Mouse (Mus musculus): Measurements from ENCODE around the gene Card10. TPM values are rescaled to one million over a fixed set of nuclear protein-coding genes. Genes with fewer than 3 reads are reported as not detected.
"Not testable (repeated sequence)": the region's sequence is repeated elsewhere in the genome, so short reads cannot be mapped to it uniquely, and the experiment has no call there.

The Card10 gene
- total RNA-seq (2021) = 1 to 10 TPM; 4.3 to 5.1 TPM

DNA sequence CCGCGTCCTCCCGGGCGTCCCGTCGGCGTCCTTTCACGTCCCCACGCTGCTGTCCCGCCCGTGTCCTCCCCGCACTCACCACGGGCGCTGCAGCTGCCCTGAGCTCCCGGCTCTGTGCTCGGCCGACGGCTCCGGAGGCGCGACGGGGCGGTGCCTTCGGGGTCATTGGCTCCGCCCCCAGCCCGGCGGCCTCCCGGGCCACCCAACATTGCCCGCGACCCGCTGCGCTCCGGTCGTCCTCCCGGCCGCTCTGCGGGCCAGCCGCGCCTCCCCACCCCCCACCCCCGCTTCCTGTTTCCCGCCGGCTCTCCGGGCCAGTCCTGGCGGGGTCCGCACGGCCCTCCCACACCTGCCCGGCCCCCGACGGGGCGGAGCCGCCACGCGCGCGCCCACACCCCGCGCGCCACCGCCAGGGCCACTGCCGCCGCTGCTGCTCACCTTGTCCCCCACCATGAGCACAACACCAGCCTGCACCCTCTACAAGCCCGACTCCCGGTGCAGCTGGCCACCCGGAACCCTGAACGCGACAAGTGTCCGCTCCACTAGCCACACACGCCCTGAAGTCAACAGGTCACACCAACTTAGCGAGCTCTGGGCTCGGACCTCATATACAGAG lies at the start of gene Card10:
Card10 (minus strand) TSS at position 267 of the 616 bp plus-strand sequence.
- DNase-seq (ENCODE audit: extremely low spot score in 1 of 2, low spot score in 2 of 2) = peak in 1 of 2 experiments; percentile 72
- intact Hi-C loops (cut with DNase I) = no loop called here

DNA sequence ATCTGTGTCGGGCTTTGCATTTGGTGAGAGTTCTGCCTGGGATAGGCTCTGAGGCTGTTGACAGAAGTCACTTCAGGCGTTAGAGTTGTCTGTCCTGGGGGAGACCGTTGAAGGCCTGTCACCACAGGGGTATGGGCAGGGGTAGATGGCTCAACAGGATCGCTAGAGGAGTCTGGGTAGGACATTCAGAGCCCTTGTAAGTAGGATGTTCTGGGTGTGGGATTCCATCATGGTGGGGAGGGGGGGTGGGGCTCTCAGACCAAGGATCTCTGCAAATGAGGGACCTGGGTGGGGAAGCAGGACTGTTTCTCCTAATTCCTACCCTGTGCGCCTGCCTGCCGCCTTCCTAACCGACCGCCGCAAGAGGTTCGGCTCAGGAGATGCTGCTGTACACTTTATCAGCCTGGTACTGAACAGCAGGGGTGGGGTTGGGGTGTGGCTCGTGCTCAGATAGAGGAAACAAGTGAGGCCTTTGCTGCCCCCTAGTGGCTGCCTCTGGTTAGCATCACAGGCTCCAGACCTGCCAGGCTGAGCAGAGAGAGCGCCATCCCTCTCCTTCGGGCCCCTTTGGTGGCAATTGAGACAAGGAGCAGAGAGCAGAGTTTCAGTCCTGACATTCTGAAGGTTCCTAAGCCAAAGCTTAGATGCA lies 48.8 kb upstream of the Card10 start:
- intact Hi-C loops (cut with DNase I) = loop anchor here (2.0 kb wide), 1 partner anchor 25 kb away; no protein-coding TSS in a partner anchor
- peak; percentile 83 to 93 for DNase-seq (ENCODE audit: extremely low spot score in 1 of 2, low spot score in 2 of 2)

DNA sequence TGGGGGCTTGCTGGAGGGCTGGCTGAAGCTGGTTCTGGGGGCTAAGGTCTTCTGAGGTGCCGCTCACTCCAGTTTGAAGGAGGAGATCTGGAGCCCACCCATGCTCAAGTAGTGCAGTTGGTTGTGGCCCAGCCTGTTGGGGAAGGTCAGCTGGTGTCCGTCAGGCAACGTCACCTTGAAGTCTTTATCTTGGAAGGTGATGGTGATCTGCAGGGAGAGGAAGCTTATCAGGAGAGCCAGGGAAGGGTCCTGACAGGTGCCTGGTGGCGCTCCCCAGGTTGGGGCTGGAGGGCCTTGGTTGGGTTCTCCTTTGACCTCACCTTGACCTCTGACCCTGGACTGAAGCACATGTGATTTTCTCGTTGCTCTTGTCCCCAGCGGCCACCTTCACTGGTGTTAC lies 48.1 kb upstream of the Card10 start:
- intact Hi-C loops (cut with DNase I) = loop anchor here (2.0 kb wide), 1 partner anchor 24 kb away; no protein-coding TSS in a partner anchor

DNA sequence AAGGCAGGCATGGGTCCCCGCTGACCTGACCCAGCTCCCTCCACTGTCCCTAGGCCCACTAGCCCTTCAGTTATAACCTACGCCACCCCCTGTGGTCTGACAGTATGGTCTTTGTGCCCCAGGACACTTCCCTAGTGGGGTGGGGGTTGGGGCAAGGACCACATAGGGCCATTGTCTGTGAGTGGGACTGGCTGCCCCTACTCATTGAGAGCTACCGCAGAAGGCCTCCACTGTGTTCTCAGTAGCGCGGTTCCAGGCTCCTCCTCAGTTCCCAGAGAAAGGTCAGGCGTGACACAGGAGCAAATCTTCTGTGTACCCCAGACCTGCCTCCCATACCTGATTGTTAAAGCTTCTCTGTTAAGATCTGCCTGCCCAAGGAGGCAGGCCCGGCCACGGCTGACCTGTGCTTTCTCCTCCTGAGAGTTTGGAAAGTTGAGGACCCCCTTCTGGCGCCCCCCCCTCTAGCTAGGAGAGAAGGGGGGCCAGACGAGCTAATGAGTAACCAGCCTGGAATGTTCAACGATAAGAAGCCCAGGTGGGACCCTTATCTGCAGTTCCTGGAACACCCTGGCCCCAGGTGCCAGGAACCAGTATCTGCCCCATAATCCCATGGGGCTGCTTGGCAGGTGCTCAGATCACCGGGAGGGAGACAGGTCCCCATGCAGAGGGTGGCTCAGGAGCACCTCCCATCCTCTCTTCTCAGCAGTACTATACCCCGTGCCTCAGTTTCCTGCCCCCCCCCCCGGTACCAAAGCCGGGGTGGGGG lies 47.4 kb upstream of the Card10 start:
- no peak for DNase-seq (ENCODE audit: extremely low spot score in 1 of 2, low spot score in 2 of 2)

More for the DNA sequence above, 48.1 kb upstream of the Card10 start:
- DNase-seq (ENCODE audit: extremely low spot score in 1 of 2, low spot score in 2 of 2) = no peak

DNA sequence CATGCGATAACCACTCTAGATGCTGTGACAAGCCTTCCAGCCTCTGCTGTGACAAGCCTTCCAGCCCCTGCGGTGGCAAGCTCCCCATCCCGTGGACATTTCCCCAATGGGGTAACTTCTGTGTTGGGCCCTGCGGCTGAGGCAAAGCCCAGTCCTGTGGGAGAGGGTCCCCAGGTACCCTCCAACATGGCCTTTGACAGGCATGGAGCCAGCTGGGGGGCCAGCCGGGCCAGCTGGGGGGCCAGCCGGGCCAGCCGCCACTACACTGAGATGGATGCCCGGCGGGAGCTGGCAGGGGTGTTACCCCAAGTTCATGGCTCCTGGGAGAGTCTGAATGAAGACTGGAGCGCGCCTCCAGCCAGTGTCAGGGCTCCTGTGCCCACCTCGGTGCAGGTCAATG lies 46.6 kb upstream of the Card10 start:
- DNase-seq (ENCODE audit: extremely low spot score in 1 of 2, low spot score in 2 of 2) = no peak
- intact Hi-C loops (cut with DNase I) = no loop called here

More for the DNA sequence above, 47.4 kb upstream of the Card10 start:
- intact Hi-C loops (cut with DNase I) = loop anchor here (2.0 kb wide), 1 partner anchor 23 kb away; no protein-coding TSS in a partner anchor

DNA sequence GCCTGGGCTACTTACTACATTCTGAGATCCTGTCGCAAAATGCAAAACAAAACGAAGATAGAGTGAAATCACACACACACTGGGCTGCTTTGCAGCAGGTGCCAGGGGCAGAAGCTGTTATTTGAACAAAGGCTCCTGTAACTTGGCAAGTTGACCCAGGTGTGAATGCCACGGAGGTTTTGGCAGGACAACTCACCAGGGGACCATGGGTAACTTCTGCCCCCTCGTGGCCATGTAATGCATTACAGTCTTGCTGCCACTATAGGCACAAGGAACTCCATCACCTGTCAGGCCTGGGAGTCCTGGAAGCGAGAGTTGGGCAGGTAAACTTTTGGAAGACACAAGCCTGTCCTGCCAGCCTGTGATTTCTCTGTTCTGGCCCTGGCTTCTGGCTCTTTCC lies 45.6 kb upstream of the Card10 start:
- intact Hi-C loops (cut with DNase I) = no loop called here

DNA sequence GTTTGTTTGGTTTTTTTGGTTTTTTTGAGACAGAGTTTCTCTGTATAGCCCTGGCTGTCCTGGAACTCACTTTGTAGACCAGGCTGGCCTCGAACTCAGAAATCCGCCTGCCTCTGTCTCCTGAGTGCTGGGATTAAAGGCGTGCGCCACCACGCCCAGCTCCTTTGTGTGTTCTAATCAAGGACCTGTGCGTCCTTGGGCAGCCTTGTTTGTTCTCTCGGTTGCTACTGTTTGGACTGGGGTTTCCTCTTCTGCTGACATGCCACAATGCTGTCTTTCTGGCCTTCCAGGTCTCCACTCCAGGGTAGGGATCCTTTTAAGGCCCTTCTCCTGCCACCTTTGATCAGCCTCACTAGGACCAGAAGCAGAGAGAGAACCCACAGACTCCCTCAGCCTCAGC lies 44.0 kb upstream of the Card10 start:
- DNase-seq (ENCODE audit: extremely low spot score in 1 of 2, low spot score in 2 of 2); intact Hi-C loops (cut with DNase I): not testable (repeated sequence)

More for the DNA sequence above, 45.6 kb upstream of the Card10 start:
- DNase-seq (ENCODE audit: extremely low spot score in 1 of 2, low spot score in 2 of 2) = peak in 1 of 2 experiments; percentile 77

DNA sequence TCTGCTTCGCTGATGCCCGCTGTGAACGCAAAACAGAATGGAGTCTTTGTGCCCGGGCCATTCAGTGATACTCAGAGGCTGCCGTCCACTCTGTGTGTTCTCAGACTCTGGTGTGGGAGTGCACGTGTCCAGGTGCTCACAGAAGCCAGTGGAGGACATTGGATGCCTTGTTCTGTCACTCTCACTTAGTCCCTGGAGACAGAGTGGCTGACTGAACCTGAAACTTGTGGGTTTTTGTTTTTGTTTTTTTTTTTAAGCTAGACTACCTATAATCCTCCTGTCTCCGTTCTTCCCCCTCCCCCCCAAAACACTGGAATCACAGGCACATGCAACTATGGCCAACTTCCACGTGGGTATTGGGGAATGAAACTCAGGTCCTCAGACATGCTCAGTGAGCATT lies 43.5 kb upstream of the Card10 start:
- intact Hi-C loops (cut with DNase I) = no loop called here
- no peak for DNase-seq (ENCODE audit: extremely low spot score in 1 of 2, low spot score in 2 of 2)

DNA sequence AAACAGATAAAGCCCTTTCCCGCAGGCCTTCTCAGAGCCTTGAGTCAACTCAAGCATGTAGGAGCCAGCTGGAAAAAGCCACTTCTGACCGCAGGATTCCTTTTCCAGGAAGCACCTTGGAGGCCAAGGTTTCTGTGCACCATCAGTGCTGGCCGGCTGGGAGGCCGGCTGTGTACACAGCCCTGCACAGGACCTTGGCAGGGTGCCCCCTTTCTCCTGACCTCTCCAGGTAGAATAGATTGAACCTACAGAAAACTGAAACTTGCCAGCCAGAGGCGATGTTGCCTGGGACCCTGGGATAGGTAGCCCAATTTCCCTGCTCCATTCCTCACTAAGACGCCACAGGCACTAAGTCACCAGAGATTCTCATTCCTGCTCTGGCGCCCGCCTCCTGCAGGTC lies 43.0 kb upstream of the Card10 start:
- intact Hi-C loops (cut with DNase I) = no loop called here

DNA sequence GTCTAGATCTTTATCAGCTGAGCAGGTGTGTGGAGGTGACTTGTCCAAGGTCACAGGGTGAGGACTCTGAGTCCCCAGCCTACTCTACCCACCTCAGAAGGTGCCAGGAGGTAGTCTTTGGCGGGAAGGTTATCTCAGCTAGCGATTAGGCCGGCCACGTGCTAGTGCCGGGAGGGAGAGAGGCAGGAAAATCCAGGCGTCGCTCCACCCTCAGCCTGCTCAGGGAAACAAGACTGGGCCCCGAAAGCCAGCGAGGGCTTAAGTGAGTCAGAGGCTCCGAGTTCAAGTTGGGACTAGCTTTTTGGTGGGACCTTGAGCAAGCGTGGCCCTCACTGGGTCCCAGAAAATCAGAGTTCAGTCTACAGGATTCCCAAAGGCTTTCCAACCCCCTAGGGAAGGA lies 42.5 kb upstream of the Card10 start:
- intact Hi-C loops (cut with DNase I) = no loop called here
- no peak for DNase-seq (ENCODE audit: extremely low spot score in 1 of 2, low spot score in 2 of 2)

More for the DNA sequence above, 43.0 kb upstream of the Card10 start:
- DNase-seq (ENCODE audit: extremely low spot score in 1 of 2, low spot score in 2 of 2) = no peak

DNA sequence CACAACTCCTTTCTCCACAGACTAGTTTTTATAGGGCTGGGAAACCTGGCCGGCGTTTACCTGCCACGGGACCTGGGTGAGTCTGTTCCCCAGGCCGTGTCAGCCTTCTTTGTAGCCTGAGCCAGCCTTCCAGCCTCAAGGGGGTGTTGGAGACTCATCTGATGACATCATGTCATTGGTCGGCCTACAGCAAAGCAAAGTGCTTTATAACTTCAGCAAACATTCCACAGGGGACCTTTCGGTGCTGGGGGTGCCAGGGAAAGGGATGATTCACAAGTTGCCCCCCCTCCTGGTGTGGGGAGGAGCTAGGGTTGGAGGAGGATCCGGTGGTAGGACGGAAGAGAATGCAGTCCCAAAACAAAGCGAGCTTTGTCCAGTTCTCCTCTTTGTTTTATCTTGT lies 41.9 kb upstream of the Card10 start:
- intact Hi-C loops (cut with DNase I) = no loop called here
- DNase-seq (ENCODE audit: extremely low spot score in 1 of 2, low spot score in 2 of 2) = peak in 1 of 2 experiments; percentile 65

DNA sequence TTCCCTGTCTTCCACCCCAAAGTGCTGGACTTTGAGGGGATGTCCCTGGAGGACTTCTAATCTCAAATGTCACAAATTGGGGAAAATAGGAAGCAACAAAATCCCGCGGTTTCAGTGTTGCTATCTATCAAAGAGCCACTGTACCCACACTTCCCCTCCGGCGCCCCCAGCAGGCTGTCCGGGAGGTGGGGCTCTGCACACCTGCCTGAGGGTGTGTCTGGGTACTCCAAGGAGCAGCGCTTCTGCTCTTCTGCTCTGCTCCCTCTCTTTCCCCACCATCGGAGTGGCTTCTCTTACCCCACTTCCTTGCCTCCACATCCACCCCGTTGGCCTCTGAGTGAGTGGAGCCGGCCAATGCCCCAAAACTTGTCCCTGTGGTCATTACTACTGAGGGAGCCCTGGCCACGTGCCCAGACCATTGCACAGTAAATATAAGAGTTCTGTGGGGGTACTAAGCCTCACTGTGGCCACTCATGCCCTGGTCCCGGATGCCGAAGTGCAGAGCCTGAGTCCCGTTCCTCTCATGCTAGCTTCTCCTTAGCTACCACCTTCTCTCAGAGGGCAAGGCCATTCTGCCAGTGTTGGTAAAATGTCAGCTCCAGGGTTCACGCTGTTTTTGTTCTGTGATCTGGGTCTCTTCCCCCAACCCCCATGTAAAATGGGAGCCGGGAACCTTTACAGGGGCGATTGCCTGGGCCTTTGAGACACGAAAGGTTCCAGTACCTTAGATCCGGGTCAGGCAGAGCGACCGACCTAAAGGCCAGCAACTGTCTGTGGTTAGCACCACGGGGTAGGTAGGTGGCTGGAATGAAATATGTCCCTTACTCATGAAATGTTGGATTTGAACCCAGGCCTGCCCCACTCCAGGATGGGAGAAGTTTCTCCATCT lies 41.0 kb upstream of the Card10 start:
- intact Hi-C loops (cut with DNase I) = no loop called here
- peak in 1 of 2 experiments; percentile 41 for DNase-seq (ENCODE audit: extremely low spot score in 1 of 2, low spot score in 2 of 2)

DNA sequence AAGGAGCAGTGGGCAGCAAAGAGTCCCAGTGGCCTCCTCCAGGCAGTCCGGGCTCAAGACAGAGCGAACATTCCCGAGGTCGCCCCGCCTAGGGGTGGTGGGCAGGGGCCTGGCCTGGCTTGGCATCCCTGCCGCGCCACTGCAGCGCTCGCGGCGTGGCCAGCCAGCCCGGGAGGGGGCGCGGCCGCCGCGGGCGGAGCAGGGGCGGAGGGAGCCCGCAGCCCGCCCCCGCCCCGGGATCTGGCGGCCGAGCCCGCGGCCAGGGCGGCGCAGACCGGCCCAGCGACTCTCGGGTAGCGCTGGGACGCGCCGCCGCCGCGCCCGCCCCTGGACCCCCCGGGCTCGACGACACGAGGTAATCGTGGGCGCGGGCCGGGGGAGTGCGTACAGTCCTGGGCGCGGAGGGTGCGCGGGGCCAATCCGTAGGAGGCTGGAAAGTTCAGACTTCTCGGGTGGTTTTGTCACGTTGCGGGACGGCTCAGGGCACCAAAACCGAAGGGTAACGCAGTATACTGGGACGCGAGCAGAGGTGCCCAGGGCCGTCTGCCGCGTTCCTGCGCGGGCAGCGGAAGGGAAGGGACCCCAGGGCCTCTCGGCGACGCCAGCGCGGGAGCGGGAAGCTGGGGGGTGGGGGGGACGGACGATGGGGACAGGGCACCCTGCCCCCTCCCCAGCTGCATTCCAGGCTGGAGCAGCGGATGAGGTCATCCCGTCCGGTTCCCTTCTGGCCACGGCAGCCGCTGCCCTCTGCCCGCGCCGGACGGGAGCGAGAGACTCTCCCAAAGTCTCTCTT lies 39.7 kb upstream of the Card10 start, which contains the start of gene Cdc42ep1:
Cdc42ep1 (plus strand) TSS at position 254 of the 793 bp plus-strand sequence.
- intact Hi-C loops (cut with DNase I) = no loop called here

DNA sequence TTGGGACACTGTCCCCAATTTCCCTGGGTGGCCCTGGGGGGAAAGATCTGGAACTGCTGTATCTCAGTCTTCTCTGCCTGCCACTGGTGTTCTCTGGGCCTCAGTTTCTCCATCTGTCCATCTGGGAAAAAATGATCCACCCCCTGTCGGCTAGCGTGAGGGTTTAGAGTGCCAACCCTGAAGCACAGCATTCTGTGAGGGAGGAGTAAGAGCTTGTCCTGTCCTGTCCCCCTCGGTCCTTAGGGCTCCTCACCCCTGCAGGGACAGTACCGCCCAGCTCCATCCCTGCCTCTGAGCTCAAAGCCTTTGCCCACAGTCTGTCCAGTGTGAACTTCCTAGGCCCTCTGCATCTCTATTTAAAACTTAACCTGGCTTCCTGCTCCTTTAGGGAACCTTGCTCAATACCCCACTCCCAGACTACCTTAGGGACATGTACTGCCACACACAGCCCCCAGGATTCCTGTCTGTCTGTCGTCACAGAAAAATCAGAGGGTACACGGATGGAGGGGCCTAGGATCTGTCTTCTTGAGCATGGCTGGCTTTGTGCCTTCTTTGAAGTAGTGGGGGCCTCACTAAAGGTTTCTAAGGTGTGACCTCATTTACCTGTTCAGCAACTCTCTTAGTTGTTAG lies 38.4 kb upstream of the Card10 start:
- DNase-seq (ENCODE audit: extremely low spot score in 1 of 2, low spot score in 2 of 2) = peak in 1 of 2 experiments; percentile 13
- intact Hi-C loops (cut with DNase I) = no loop called here

More for the DNA sequence above, 39.7 kb upstream of the Card10 start, which contains the start of gene Cdc42ep1:
- peak in 1 of 2 experiments; percentile 83 for DNase-seq (ENCODE audit: extremely low spot score in 1 of 2, low spot score in 2 of 2)

DNA sequence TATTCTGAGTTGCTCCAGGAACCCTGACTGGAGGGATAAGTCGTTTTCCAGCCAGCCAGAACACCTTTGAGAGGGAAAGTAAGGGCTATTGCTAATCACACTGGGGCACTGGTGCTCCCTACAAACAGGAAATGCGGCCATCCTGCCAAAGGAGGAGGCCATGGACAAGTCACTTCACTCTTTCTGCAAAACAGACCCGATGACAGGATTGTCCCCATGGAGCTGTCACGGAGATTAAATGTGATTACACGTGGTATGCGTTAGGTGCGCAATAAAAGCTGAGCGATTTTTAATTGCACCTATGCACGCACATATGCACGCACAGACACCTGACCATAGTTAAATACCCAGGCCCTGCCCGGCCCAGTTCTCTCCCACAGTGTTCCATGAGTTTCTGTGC lies 37.9 kb upstream of the Card10 start:
- DNase-seq (ENCODE audit: extremely low spot score in 1 of 2, low spot score in 2 of 2) = no peak
- intact Hi-C loops (cut with DNase I) = no loop called here

DNA sequence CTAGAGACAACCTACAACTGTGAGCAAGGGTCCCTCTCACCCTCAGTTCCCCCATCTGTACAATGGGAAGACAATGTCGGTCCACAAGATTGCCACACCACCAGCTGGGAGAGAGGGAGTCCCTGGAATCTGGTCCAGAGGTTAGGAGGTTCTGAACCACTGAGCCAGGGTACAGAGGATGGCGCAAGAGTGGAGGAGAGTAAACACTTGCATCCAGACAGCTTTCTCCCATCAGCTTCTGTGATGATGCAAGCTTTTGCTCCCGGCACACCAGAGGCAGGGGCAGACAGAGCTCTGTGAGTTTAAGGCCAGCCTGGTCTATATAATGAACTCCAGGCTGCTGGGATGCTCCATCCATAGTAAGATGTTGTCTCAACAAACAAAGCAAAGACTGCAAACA lies 37.4 kb upstream of the Card10 start:
- no peak for DNase-seq (ENCODE audit: extremely low spot score in 1 of 2, low spot score in 2 of 2)
- intact Hi-C loops (cut with DNase I) = no loop called here

DNA sequence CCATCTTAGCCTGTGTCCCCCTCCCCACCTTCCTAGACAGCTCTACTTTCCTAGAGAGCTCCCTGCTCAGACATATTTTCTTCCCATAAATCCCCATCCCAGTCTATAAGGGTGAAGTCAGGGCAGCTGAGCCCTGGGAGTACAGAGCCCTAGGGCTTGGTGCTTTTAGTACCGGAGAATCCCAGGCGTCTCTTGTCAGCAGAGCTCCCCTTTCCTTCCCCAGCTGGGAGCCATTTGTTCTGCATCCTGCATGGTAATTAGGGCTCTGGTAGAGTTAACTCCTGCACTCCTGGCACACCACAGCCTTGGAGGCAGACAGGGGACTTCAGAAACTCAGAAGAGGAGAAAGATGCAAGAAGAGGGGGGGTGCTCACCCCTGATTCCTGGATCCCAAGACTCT lies 36.9 kb upstream of the Card10 start:
- intact Hi-C loops (cut with DNase I) = no loop called here
- peak in 1 of 2 experiments; percentile 34 for DNase-seq (ENCODE audit: extremely low spot score in 1 of 2, low spot score in 2 of 2)

Data from left cerebral cortex, postnatal 10 days (tissue).